Mouse (Mus musculus): ENCODE results near the gene Hmbs. TPM values are rescaled to one million over a fixed set of nuclear protein-coding genes. Genes with fewer than 3 reads are reported as not detected.
A peak's percentile ranks its signal among the peaks of the same experiment; 100 is the strongest.
"Not testable (repeated sequence)": the region's sequence is repeated elsewhere in the genome, so short reads cannot be mapped to it uniquely, and the experiment has no call there.

Gene Hmbs
- polyA plus RNA-seq (2012), result 331 and 361 TPM in 2 replicates

GRCm38 (mm10) chr9:44343781-44344421, at the start of gene Hmbs:
Hmbs (minus strand) TSS chr9:44344228.
- Histone ChIP-seq H3K4me3 (replicated peaks) (peak within 1 kb of the TSS; percentile 70), H3K9me3 (ENCODE audit: control insufficient read depth, low read length) (peaks cover 5% of the 10 kb centered on the region), H3K27me3 (ENCODE audit: control insufficient read depth) (no peaks in the 10 kb centered on the region), H3K36me3 (ENCODE audit: control insufficient read depth) (peaks cover 86% of the 10 kb centered on the region), H3K4me1 (ENCODE audit: control insufficient read depth) (peaks cover 51% of the 10 kb centered on the region)
- TF ChIP-seq TAL1 (IDR thresholded peaks at IDR 0.05; ENCODE audit: low read length), result no peak
- no peak for TF ChIP-seq GATA1 (IDR thresholded peaks at IDR 0.05; ENCODE audit: low read length)

DNA sequence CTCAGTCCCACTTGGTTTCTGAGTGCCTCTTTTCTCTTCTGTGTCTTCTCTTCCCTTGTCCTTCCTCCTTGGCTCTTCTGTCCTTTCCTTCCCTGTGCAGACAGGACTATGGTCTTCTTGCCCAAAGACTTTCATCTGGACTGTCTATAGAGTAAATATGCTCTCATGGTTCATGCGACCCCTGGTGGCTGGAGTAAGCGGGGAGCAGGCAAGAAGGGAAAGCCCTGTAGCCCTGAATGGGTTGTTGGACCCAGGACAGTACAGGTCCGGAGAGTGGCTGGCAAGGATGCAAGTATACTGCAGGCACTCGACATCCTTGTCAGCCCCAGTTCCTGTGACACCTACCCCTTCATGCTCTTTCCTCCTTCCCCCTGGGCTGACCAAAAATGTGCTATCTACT, 47.4 kb upstream of the Hmbs start:
- Histone ChIP-seq H3K4me3 (replicated peaks) (no peak overlapping the region), H3K9me3 (ENCODE audit: control insufficient read depth, low read length) (no peaks in the 10 kb centered on the region), H3K36me3 (ENCODE audit: control insufficient read depth) (peaks cover 57% of the 10 kb centered on the region), H3K27me3 (ENCODE audit: control insufficient read depth) (no peaks in the 10 kb centered on the region), H3K4me1 (ENCODE audit: control insufficient read depth) (peaks cover 18% of the 10 kb centered on the region)
- TF ChIP-seq TAL1 (IDR thresholded peaks at IDR 0.05; ENCODE audit: low read length) (no peak), GATA1 (IDR thresholded peaks at IDR 0.05; ENCODE audit: low read length) (no peak)

GRCm38 (mm10) chr9:44389273-44389672, 45.2 kb upstream of the Hmbs start:
- H3K27me3 ChIP-seq (ENCODE audit: control insufficient read depth), result no peaks in the 10 kb centered on the region
- no peaks in the 10 kb centered on the region for H3K9me3 ChIP-seq (ENCODE audit: control insufficient read depth, low read length)
- H3K36me3 ChIP-seq (ENCODE audit: control insufficient read depth), result peaks cover 79% of the 10 kb centered on the region
- H3K4me3 ChIP-seq (replicated peaks), result no peak overlapping the region
- no peak for TF ChIP-seq TAL1 (IDR thresholded peaks at IDR 0.05; ENCODE audit: low read length)
- H3K4me1 ChIP-seq (ENCODE audit: control insufficient read depth), result peaks cover 10% of the 10 kb centered on the region

DNA sequence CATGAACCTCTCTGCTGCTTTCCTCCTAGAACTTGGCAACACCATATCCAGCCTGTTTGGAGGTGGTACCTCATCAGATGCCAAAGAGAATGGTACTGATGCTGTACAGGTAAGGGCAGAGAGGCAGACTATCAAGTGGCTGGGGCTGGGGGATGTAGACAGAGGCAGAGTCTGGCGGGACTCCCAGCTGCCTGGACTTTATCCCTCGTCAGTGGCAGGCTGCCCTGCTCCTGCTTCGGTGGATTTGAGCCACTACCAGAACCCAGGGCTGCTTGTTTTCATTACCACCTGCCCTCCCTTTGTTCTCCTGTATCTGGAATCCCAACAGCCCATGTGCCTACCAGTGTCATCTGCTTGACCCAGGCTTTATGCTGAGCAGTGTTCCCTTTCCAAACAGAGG, 43.2 kb upstream of the Hmbs start:
- peaks cover 9% of the 10 kb centered on the region for H3K4me1 ChIP-seq (ENCODE audit: control insufficient read depth)
- H3K36me3 ChIP-seq (ENCODE audit: control insufficient read depth), result peaks cover 97% of the 10 kb centered on the region
- TF ChIP-seq GATA1 (IDR thresholded peaks at IDR 0.05; ENCODE audit: low read length) (no peak), TAL1 (IDR thresholded peaks at IDR 0.05; ENCODE audit: low read length) (no peak)
- H3K4me3 ChIP-seq (replicated peaks), result no peak overlapping the region
- H3K27me3 ChIP-seq (ENCODE audit: control insufficient read depth), result no peaks in the 10 kb centered on the region
- no peaks in the 10 kb centered on the region for H3K9me3 ChIP-seq (ENCODE audit: control insufficient read depth, low read length)

GRCm38 (mm10) chr9:44384596-44384995, 40.6 kb upstream of the Hmbs start:
- no peaks in the 10 kb centered on the region for H3K9me3 ChIP-seq (ENCODE audit: control insufficient read depth, low read length)
- TF ChIP-seq GATA1 (IDR thresholded peaks at IDR 0.05; ENCODE audit: low read length) (no peak), TAL1 (IDR thresholded peaks at IDR 0.05; ENCODE audit: low read length) (no peak)
- peaks cover 94% of the 10 kb centered on the region for H3K36me3 ChIP-seq (ENCODE audit: control insufficient read depth)
- peaks cover 23% of the 10 kb centered on the region for H3K4me1 ChIP-seq (ENCODE audit: control insufficient read depth)
- no peak overlapping the region for H3K4me3 ChIP-seq (replicated peaks)
- H3K27me3 ChIP-seq (ENCODE audit: control insufficient read depth), result no peaks in the 10 kb centered on the region

GRCm38 (mm10) chr9:44379862-44380261, 35.8 kb upstream of the Hmbs start:
- Histone ChIP-seq H3K4me1 (ENCODE audit: control insufficient read depth) (peaks cover 38% of the 10 kb centered on the region), H3K36me3 (ENCODE audit: control insufficient read depth) (peaks cover 46% of the 10 kb centered on the region), H3K27me3 (ENCODE audit: control insufficient read depth) (no peaks in the 10 kb centered on the region), H3K4me3 (replicated peaks) (peak overlapping the region; percentile 79), H3K9me3 (ENCODE audit: control insufficient read depth, low read length) (no peaks in the 10 kb centered on the region)
- TF ChIP-seq GATA1 (IDR thresholded peaks at IDR 0.05; ENCODE audit: low read length), result no peak

GRCm38 (mm10) chr9:44379054-44379834, 35.2 kb upstream of the Hmbs start, which contains the start of gene Hyou1:
Hyou1 (plus strand) TSS chr9:44379490.
- no peak for TF ChIP-seq TAL1 (IDR thresholded peaks at IDR 0.05; ENCODE audit: low read length)
- TF ChIP-seq GATA1 (IDR thresholded peaks at IDR 0.05; ENCODE audit: low read length), result peak; percentile 78
- Histone ChIP-seq H3K4me3 (replicated peaks) (peak within 1 kb of the TSS; percentile 79), H3K27me3 (ENCODE audit: control insufficient read depth) (no peaks in the 10 kb centered on the region), H3K9me3 (ENCODE audit: control insufficient read depth, low read length) (no peaks in the 10 kb centered on the region), H3K36me3 (ENCODE audit: control insufficient read depth) (peaks cover 40% of the 10 kb centered on the region), H3K4me1 (ENCODE audit: control insufficient read depth) (peaks cover 38% of the 10 kb centered on the region)

GRCm38 (mm10) chr9:44378153-44378730, 34.2 kb upstream of the Hmbs start:
- no peaks in the 10 kb centered on the region for H3K9me3 ChIP-seq (ENCODE audit: control insufficient read depth, low read length)
- peaks cover 46% of the 10 kb centered on the region for H3K4me1 ChIP-seq (ENCODE audit: control insufficient read depth)
- H3K27me3 ChIP-seq (ENCODE audit: control insufficient read depth), result no peaks in the 10 kb centered on the region
- peak overlapping the region; percentile 79 for H3K4me3 ChIP-seq (replicated peaks)
- TF ChIP-seq TAL1 (IDR thresholded peaks at IDR 0.05; ENCODE audit: low read length) (no peak), GATA1 (IDR thresholded peaks at IDR 0.05; ENCODE audit: low read length) (no peak)
- peaks cover 30% of the 10 kb centered on the region for H3K36me3 ChIP-seq (ENCODE audit: control insufficient read depth)

GRCm38 (mm10) chr9:44377335-44377734, 33.3 kb upstream of the Hmbs start:
- peaks cover 21% of the 10 kb centered on the region for H3K36me3 ChIP-seq (ENCODE audit: control insufficient read depth)
- H3K4me1 ChIP-seq (ENCODE audit: control insufficient read depth), result peaks cover 46% of the 10 kb centered on the region
- not testable (repeated sequence) for H3K4me3 ChIP-seq (replicated peaks); H3K9me3 ChIP-seq (ENCODE audit: control insufficient read depth, low read length); H3K27me3 ChIP-seq (ENCODE audit: control insufficient read depth)
